Mouse (Mus musculus): ENCODE results near the gene Pih1d1. TPM values are rescaled to one million over a fixed set of nuclear protein-coding genes. Genes with fewer than 3 reads are reported as not detected.

Gene Pih1d1
- polyA plus RNA-seq, 1 experiment, result 80.3 TPM

- Histone ChIP-seq H3K4me1 (ENCODE audit: control insufficient read depth, insufficient read depth, low read length) (no peaks in the 10 kb centered on the region; the same call in 1 of the 2 replicates), H3K27ac (ENCODE audit: insufficient read depth, low read depth, low read length) (no peak overlapping the region), H3K27me3 (replicated peaks; ENCODE audit: control insufficient read depth, insufficient read depth, low read length) (no peaks in the 10 kb centered on the region), H3K36me3 (ENCODE audit: control insufficient read depth, insufficient read depth, low read length) (no peaks in the 10 kb centered on the region), H3K4me3 (ENCODE audit: insufficient read depth, low read depth, low read length) (no peak overlapping the region)
- TF ChIP-seq CTCF (conservative IDR thresholded peaks at IDR 0.05; ENCODE audit: insufficient read depth, insufficient read length, low read depth, low read length) (no peak), POLR2A (IDR thresholded peaks at IDR 0.05; ENCODE audit: low read depth, low read length) (no peak)
- DNase-seq, result no peak
- WGBS, result 25% methylated on average over 6 of the region's 6 CpGs
Measured at GRCm38 (mm10) chr7:45162551-45162950, 8.4 kb downstream of the Pih1d1 start.

- H3K36me3 ChIP-seq (ENCODE audit: control insufficient read depth, insufficient read depth, low read length), result no peaks in the 10 kb centered on the region
- TF ChIP-seq CTCF (conservative IDR thresholded peaks at IDR 0.05; ENCODE audit: insufficient read depth, insufficient read length, low read depth, low read length), result no peak
- TF ChIP-seq POLR2A (IDR thresholded peaks at IDR 0.05; ENCODE audit: low read depth, low read length), result no peak
- H3K4me1 ChIP-seq (ENCODE audit: control insufficient read depth, insufficient read depth, low read length), result no peaks in the 10 kb centered on the region; the same call in 1 of the 2 replicates
- no peak for DNase-seq
- H3K27me3 ChIP-seq (replicated peaks; ENCODE audit: control insufficient read depth, insufficient read depth, low read length), result peaks cover 2% of the 10 kb centered on the region
- 75% methylated on average over 9 of the region's 9 CpGs for WGBS
- H3K27ac ChIP-seq (ENCODE audit: insufficient read depth, low read depth, low read length), result no peak overlapping the region
- H3K4me3 ChIP-seq (ENCODE audit: insufficient read depth, low read depth, low read length), result no peak overlapping the region
Measured at GRCm38 (mm10) chr7:45162996-45163615, 9.0 kb downstream of the Pih1d1 start.

- Histone ChIP-seq H3K4me3 (ENCODE audit: insufficient read depth, low read depth, low read length) (0 out of 2 replicates have a peak within 1 kb of the TSS, but pooled peaks have one; percentile 4), H3K36me3 (ENCODE audit: control insufficient read depth, insufficient read depth, low read length) (no peaks in the 10 kb centered on the region), H3K27me3 (replicated peaks; ENCODE audit: control insufficient read depth, insufficient read depth, low read length) (peaks cover 2% of the 10 kb centered on the region), H3K4me1 (ENCODE audit: control insufficient read depth, insufficient read depth, low read length) (no peaks in the 10 kb centered on the region; the same call in 1 of the 2 replicates), H3K27ac (ENCODE audit: insufficient read depth, low read depth, low read length) (no peak within 1 kb of the TSS)
- TF ChIP-seq CTCF (conservative IDR thresholded peaks at IDR 0.05; ENCODE audit: insufficient read depth, insufficient read length, low read depth, low read length) (no peak), POLR2A (IDR thresholded peaks at IDR 0.05; ENCODE audit: low read depth, low read length) (no peak)
- 5% methylated on average over 40 of the region's 41 CpGs for WGBS
- DNase-seq, result peak; percentile 44
Measured at GRCm38 (mm10) chr7:45163735-45164490, 9.8 kb downstream of the Pih1d1 start, which contains the start of gene Slc17a7. TSS of gene Slc17a7 (plus strand) at chr7:45163949.

- H3K27me3 ChIP-seq (replicated peaks; ENCODE audit: control insufficient read depth, insufficient read depth, low read length), result peaks cover 2% of the 10 kb centered on the region
- WGBS, result 74% methylated on average over 5 of the region's 5 CpGs
- H3K4me1 ChIP-seq (ENCODE audit: control insufficient read depth, insufficient read depth, low read length), result no peaks in the 10 kb centered on the region; the same call in 1 of the 2 replicates
Measured at GRCm38 (mm10) chr7:45164833-45165232, 10.7 kb downstream of the Pih1d1 start.

GRCm38 (mm10) chr7:45165701-45166100 lies 11.6 kb downstream of the Pih1d1 start:
- no peak overlapping the region for H3K27ac ChIP-seq (ENCODE audit: insufficient read depth, low read depth, low read length)
- H3K4me3 ChIP-seq (ENCODE audit: insufficient read depth, low read depth, low read length), result no peak overlapping the region
- TF ChIP-seq POLR2A (IDR thresholded peaks at IDR 0.05; ENCODE audit: low read depth, low read length) (no peak), CTCF (conservative IDR thresholded peaks at IDR 0.05; ENCODE audit: insufficient read depth, insufficient read length, low read depth, low read length) (no peak)
- no peak for DNase-seq
- H3K4me1 ChIP-seq (ENCODE audit: control insufficient read depth, insufficient read depth, low read length), result no peaks in the 10 kb centered on the region; the same call in 1 of the 2 replicates
- 68% methylated on average over 11 of the region's 11 CpGs for WGBS
- no peaks in the 10 kb centered on the region for H3K36me3 ChIP-seq (ENCODE audit: control insufficient read depth, insufficient read depth, low read length)
- H3K27me3 ChIP-seq (replicated peaks; ENCODE audit: control insufficient read depth, insufficient read depth, low read length), result peaks cover 2% of the 10 kb centered on the region

More at GRCm38 (mm10) chr7:45164833-45165232, 10.7 kb downstream of the Pih1d1 start:
- H3K27ac ChIP-seq (ENCODE audit: insufficient read depth, low read depth, low read length), result no peak overlapping the region
- DNase-seq, result no peak
- no peaks in the 10 kb centered on the region for H3K36me3 ChIP-seq (ENCODE audit: control insufficient read depth, insufficient read depth, low read length)
- no peak for TF ChIP-seq POLR2A (IDR thresholded peaks at IDR 0.05; ENCODE audit: low read depth, low read length)
- no peak for TF ChIP-seq CTCF (conservative IDR thresholded peaks at IDR 0.05; ENCODE audit: insufficient read depth, insufficient read length, low read depth, low read length)
- no peak overlapping the region for H3K4me3 ChIP-seq (ENCODE audit: insufficient read depth, low read depth, low read length)

- Histone ChIP-seq H3K27ac (ENCODE audit: insufficient read depth, low read depth, low read length) (no peak overlapping the region), H3K27me3 (replicated peaks; ENCODE audit: control insufficient read depth, insufficient read depth, low read length) (peaks cover 2% of the 10 kb centered on the region), H3K36me3 (ENCODE audit: control insufficient read depth, insufficient read depth, low read length) (no peaks in the 10 kb centered on the region), H3K4me1 (ENCODE audit: control insufficient read depth, insufficient read depth, low read length) (no peaks in the 10 kb centered on the region), H3K4me3 (ENCODE audit: insufficient read depth, low read depth, low read length) (no peak overlapping the region)
- WGBS, result 31% methylated on average over 10 of the region's 10 CpGs
- no peak for DNase-seq
- TF ChIP-seq POLR2A (IDR thresholded peaks at IDR 0.05; ENCODE audit: low read depth, low read length), result no peak
- no peak for TF ChIP-seq CTCF (conservative IDR thresholded peaks at IDR 0.05; ENCODE audit: insufficient read depth, insufficient read length, low read depth, low read length)
Measured at GRCm38 (mm10) chr7:45166950-45167401, 12.9 kb downstream of the Pih1d1 start.
